In the genomic region with DNA sequence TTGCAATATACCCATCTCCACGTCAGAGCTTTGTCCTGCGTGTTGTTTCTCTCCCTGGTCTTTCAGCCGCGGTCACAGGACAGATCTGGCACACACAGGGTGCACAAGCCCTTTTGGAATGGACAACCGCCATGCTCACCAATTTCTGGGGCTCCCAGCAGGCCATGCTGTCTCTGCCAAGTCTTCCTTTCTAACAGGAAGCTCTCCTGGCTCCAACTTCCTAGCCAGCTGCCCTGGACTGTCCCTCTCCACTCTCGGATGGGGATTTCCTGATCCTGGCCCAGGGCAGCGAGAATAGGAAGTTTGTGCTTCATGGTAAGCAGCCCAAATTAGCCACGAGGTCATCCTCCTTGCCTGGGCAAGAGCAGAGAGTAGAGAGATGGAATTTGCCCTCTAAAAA, we compare ENCODE assay signal across 13 mouse cellular contexts. TPM values are rescaled to one million over a fixed set of nuclear protein-coding genes. Genes with fewer than 3 reads are reported as not detected.
A peak's percentile ranks its signal among the peaks of the same experiment; 100 is the strongest.
DNase-seq lines count a peak whose midpoint lies in the region; ATAC-seq and TF ChIP-seq lines count a peak whose summit lies in the region.
"Had no signal": no experiment of that assay in that cellular context is flagged by ENCODE, and none has a peak within 500 bp of the region (broad histone marks: within the 10 kb centered on the region; RNA-seq: fewer than 3 reads in every experiment).

No protein-coding gene starts in this region.

- H3K4me2 ChIP-seq in heart, postnatal 0 days (ENCODE audit: low read depth, low read length): no peak overlapping the region
- H3K4me2 ChIP-seq: embryonic facial prominence, embryonic 15.5 days; midbrain, embryonic 12.5 days had no signal

- H3K27me3 ChIP-seq in heart, postnatal 0 days (ENCODE audit: control insufficient read depth, insufficient read depth, low read length): peaks cover 9% of the 10 kb centered on the region; the same call in 1 of the 2 replicates

- H3K9me3 ChIP-seq in heart, postnatal 0 days (replicated peaks; ENCODE audit: control insufficient read depth, low read length): no peaks in the 10 kb centered on the region
- H3K9me3 ChIP-seq: embryonic facial prominence, embryonic 15.5 days; midbrain, embryonic 12.5 days had no signal

- 44% methylated on average over 8 of the region's 8 CpGs for WGBS in lung, adult 2 months
- 56% methylated on average over 8 of the region's 8 CpGs for WGBS in heart, postnatal 0 days

- peak; percentile 58 for DNase-seq in adrenal gland, adult 2 months
- DNase-seq in adrenal gland, adult 18-20 months (ENCODE audit: low spot score in 2 of 2): no peak
- DNase-seq in lung, adult 18-20 months: peak; percentile 44 to 59
- DNase-seq in lung, adult 2 months: no peak
- DNase-seq in heart, postnatal 0 days (ENCODE audit: low spot score): no peak
- peak; percentile 64 for DNase-seq in lung, postnatal 36 days
- DNase-seq in layer of hippocampus, adult 18-20 months (ENCODE audit: low spot score in 2 of 2): no peak
- no peak for DNase-seq in left cerebral cortex, adult 8-10 months (ENCODE audit: low spot score in 2 of 2)

- no peak for TF ChIP-seq CTCF in lung, adult 2 months (IDR thresholded peaks at IDR 0.05; ENCODE audit: insufficient read depth, low read length)
- TF ChIP-seq CTCF in heart, postnatal 0 days (IDR thresholded peaks at IDR 0.05; ENCODE audit: low read depth): no peak

- no peak for TF ChIP-seq POLR2A in lung, adult 2 months (IDR thresholded peaks at IDR 0.05; ENCODE audit: borderline replicate concordance, extremely low read depth, low read depth, low read length)

- H3K36me3 ChIP-seq in heart, postnatal 0 days (replicated peaks; ENCODE audit: control insufficient read depth, insufficient read depth, low read length): no peaks in the 10 kb centered on the region
- H3K36me3 ChIP-seq: embryonic facial prominence, embryonic 15.5 days; midbrain, embryonic 12.5 days had no signal

- 0 out of 2 replicates have a peak, but pooled peaks have one; percentile 18 for ATAC-seq in heart, postnatal 0 days (ENCODE audit: insufficient read depth, low read depth)
- ATAC-seq: intestine, postnatal 0 days had no signal

- peaks cover 11% of the 10 kb centered on the region; the same call in 1 of the 2 replicates for H3K4me1 ChIP-seq in lung, adult 2 months (ENCODE audit: control insufficient read depth, insufficient read depth, low read length)
- H3K4me1 ChIP-seq in heart, postnatal 0 days (ENCODE audit: control insufficient read depth, insufficient read depth): no peaks in the 10 kb centered on the region

- no peak overlapping the region for H3K9ac ChIP-seq in heart, postnatal 0 days (replicated peaks; ENCODE audit: low read depth, low read length)
- H3K9ac ChIP-seq: embryonic facial prominence, embryonic 15.5 days; midbrain, embryonic 12.5 days had no signal

- H3K4me3 ChIP-seq in lung, adult 2 months (replicated peaks; ENCODE audit: extremely low read depth, low read depth, low read length): no peak overlapping the region
- no peak overlapping the region for H3K4me3 ChIP-seq in heart, postnatal 0 days (ENCODE audit: low read depth, low read length)
- H3K4me3 ChIP-seq: embryonic facial prominence, embryonic 15.5 days; midbrain, embryonic 12.5 days had no signal

- H3K27ac ChIP-seq in heart, postnatal 0 days (ENCODE audit: low read depth): no peak overlapping the region
- H3K27ac ChIP-seq: embryonic facial prominence, embryonic 15.5 days; midbrain, embryonic 12.5 days had no signal

- TF ChIP-seq EP300 in heart, postnatal 0 days (IDR thresholded peaks at IDR 0.05; ENCODE audit: low read depth): no peak

RNA-seq across cellular contexts. Expression of a gene that starts 4.7 kb away (rescaled TPM):
- total RNA-seq in adrenal gland, adult 2 months (2021): 10 to 100 TPM; 38.1 to 50.3 TPM
- polyA plus RNA-seq in adrenal gland, adult 2 months (2012; rRNA removed): 62.0 and 80.6 TPM in 2 replicates
- total RNA-seq in adrenal gland, adult 18-20 months (2021): 10 to 100 TPM; 68.0 to 79.5 TPM
- 51.8 and 107 TPM in 2 replicates for polyA plus RNA-seq in lung, adult 2 months (2012; rRNA removed)
- 39.3 and 41.6 TPM in 2 replicates for total RNA-seq in heart, postnatal 0 days (2014; rRNA removed; ENCODE audit: low replicate concordance)
- polyA plus RNA-seq in heart, postnatal 0 days (2015; fragmentation: Nextera tagmentation; extraction: Ambion mirVana): 9.0 and 10.8 TPM in 2 replicates
- total RNA-seq in layer of hippocampus, adult 18-20 months (2021): 10 to 100 TPM; 54.8 to 57.3 TPM
- 10 to 100 TPM; 36.9 to 47.4 (median 41.8) TPM for total RNA-seq in left cerebral cortex, adult 8-10 months (2022)

RNA-seq across cellular contexts. Expression of a gene that starts 34.4 kb away (rescaled TPM):
- total RNA-seq in adrenal gland, adult 2 months (2021): not detected
- not detected in 2 replicates for polyA plus RNA-seq in adrenal gland, adult 2 months (2012; rRNA removed)
- total RNA-seq in adrenal gland, adult 18-20 months (2021): not detected
- polyA plus RNA-seq in lung, adult 2 months (2012; rRNA removed): not detected in 2 replicates
- not detected in 2 replicates for total RNA-seq in heart, postnatal 0 days (2014; rRNA removed; ENCODE audit: low replicate concordance)
- not detected in 2 replicates for polyA plus RNA-seq in heart, postnatal 0 days (2015; fragmentation: Nextera tagmentation; extraction: Ambion mirVana)
- not detected for total RNA-seq in layer of hippocampus, adult 18-20 months (2021)
- not detected for total RNA-seq in left cerebral cortex, adult 8-10 months (2022)
- polyA plus RNA-seq: brain, embryonic 14.5 days; embryonic facial prominence, embryonic 15.5 days; intestine, postnatal 0 days; midbrain, embryonic 12.5 days; stomach, embryonic 14.5 days had no signal

RNA-seq across cellular contexts. Expression of a gene that starts 48.9 kb away (rescaled TPM):
- total RNA-seq in adrenal gland, adult 2 months (2021): 10 to 100 TPM; 51.6 to 53.7 TPM
- 35.9 and 45.8 TPM in 2 replicates for polyA plus RNA-seq in adrenal gland, adult 2 months (2012; rRNA removed)
- total RNA-seq in adrenal gland, adult 18-20 months (2021): 10 to 100 TPM; 43.4 to 58.2 TPM
- 28.2 and 36.6 TPM in 2 replicates for polyA plus RNA-seq in lung, adult 2 months (2012; rRNA removed)
- total RNA-seq in heart, postnatal 0 days (2014; rRNA removed; ENCODE audit: low replicate concordance): 104 and 123 TPM in 2 replicates
- 86.9 and 96.8 TPM in 2 replicates for polyA plus RNA-seq in heart, postnatal 0 days (2015; fragmentation: Nextera tagmentation; extraction: Ambion mirVana)
- 10 to 100 TPM; 21.0 to 22.4 TPM for total RNA-seq in layer of hippocampus, adult 18-20 months (2021)
- total RNA-seq in left cerebral cortex, adult 8-10 months (2022): 10 to 100 TPM; 26.5 to 31.5 (median 30.3) TPM

Comparison
In these comparisons a context has a peak if more than half of its experiments do, and no peak if none do; other contexts are left out.
1. DNase-seq: peak in adrenal gland, adult 2 months (single experiment), lung, adult 18-20 months (2 of 2) and lung, postnatal 36 days (single experiment); none in adrenal gland, adult 18-20 months (0 of 2), lung, adult 2 months (single experiment), heart, postnatal 0 days (single experiment), layer of hippocampus, adult 18-20 months (0 of 2) and left cerebral cortex, adult 8-10 months (0 of 2).